Mouse (Mus musculus) G1E (cell line): Measurements from ENCODE around the gene Usp40. TPM values are rescaled to one million over a fixed set of nuclear protein-coding genes. Genes with fewer than 3 reads are reported as not detected.
A peak's percentile ranks its signal among the peaks of the same experiment; 100 is the strongest.

Experiments used
- ATAC-seq: 2 replicates; pipeline ENCODE4 v1.8.0; 2016; ENCODE audit warnings: mild to moderate bottlenecking; ENCODE audit not compliant: insufficient number of reproducible peaks, poor library complexity, low FRiP score, severe bottlenecking; ENCODE audit errors: extremely low read depth
- DNase-seq: peaks from one replicate; pipeline ENCODE4 v3.0.0; 2012; ENCODE audit warnings: low spot score
- H3K27me3 ChIP-seq: 2 replicates; pipeline ENCODE4 v1.6.1; 2012; ENCODE audit warnings: mild to moderate bottlenecking, low read length, inconsistent platforms; ENCODE audit not compliant: insufficient read depth
- H3K36me3 ChIP-seq: replicated peaks from 2 replicates; pipeline ENCODE3; 2012; ENCODE audit warnings: mild to moderate bottlenecking, inconsistent platforms
- H3K4me1 ChIP-seq: 2 replicates; pipeline ENCODE4 v1.6.1; 2012; ENCODE audit warnings: low read depth, low read length, inconsistent platforms, mixed read lengths; ENCODE audit not compliant: insufficient read depth
- H3K4me3 ChIP-seq: 2 replicates; pipeline ENCODE4 v1.5.1; 2012; ENCODE audit warnings: low read depth, mild to moderate bottlenecking, inconsistent platforms, low read length, moderate library complexity, mixed read lengths
- H3K9me3 ChIP-seq: replicated peaks from 2 replicates; pipeline ENCODE4 v1.6.1; 2012; ENCODE audit warnings: inconsistent platforms
- CTCF ChIP-seq: IDR thresholded peaks from 2 replicates; pipeline ENCODE4 v1.5.1; 2012; ENCODE audit warnings: low read depth, low read length, inconsistent platforms, mixed read lengths
- GATA1 ChIP-seq: IDR thresholded peaks from 2 replicates; pipeline ENCODE4 v1.6.1; 2012; ENCODE audit warnings: borderline replicate concordance, low read length, inconsistent platforms, mixed read lengths
- GATA2 ChIP-seq: IDR thresholded peaks from 2 replicates; pipeline ENCODE4 v1.6.1; 2012; ENCODE audit warnings: low read depth, low read length, inconsistent platforms, borderline replicate concordance
- POLR2AphosphoS5 ChIP-seq: IDR thresholded peaks from 2 replicates; pipeline ENCODE4 v1.6.1; 2012; ENCODE audit warnings: low read depth, low read length, inconsistent platforms; ENCODE audit not compliant: insufficient replicate concordance
- TAL1 ChIP-seq: conservative IDR thresholded peaks from 2 replicates; pipeline ENCODE4 v1.6.1; 2012; ENCODE audit warnings: low read depth, low read length, inconsistent platforms, mixed read lengths
- polyA plus RNA-seq: library from polyadenylated mRNA; stranded (reverse); fragments of >175 nt; gene quantifications from 2 replicates; pipeline ENCODE4 v1.2.3, GENCODE M21; 2012
- total RNA-seq, 2 experiments: library from RNA; stranded (forward) in 1 of 2; stranded (reverse) in 1 of 2; fragments of 200-1000 nt in 1 of 2; fragments of >200 nt in 1 of 2; fragmentation: Nextera tagmentation in 1 of 2; gene quantifications; 2 replicates each; pipeline ENCODE4 v1.2.3; 2014 to 2017

The Usp40 gene
- total and polyA plus RNA-seq, 3 experiments, result 4.2 to 109 (median 43.7) TPM

GRCm38 (mm10) chr1:87982291-87982690 lies 26.1 kb downstream of the Usp40 start:
- DNase-seq, result no peak
- TF ChIP-seq GATA2, result no peak
- TF ChIP-seq GATA1, result no peak
- no peak for TF ChIP-seq TAL1
- TF ChIP-seq CTCF, result no peak
- no peak for TF ChIP-seq POLR2AphosphoS5

GRCm38 (mm10) chr1:87970381-87970780 lies 38.0 kb downstream of the Usp40 start:
- DNase-seq, result no peak
- Histone ChIP-seq H3K4me3 (no peak overlapping the region), H3K27me3 (no peaks in the 10 kb centered on the region), H3K9me3 (no peaks in the 10 kb centered on the region), H3K4me1 (peaks cover 16% of the 10 kb centered on the region), H3K36me3 (peaks cover 69% of the 10 kb centered on the region)
- TF ChIP-seq GATA1 (no peak), CTCF (no peak), TAL1 (no peak), GATA2 (no peak), POLR2AphosphoS5 (no peak)
- peak; percentile 32; the same call in 1 of the 2 replicates for ATAC-seq

More at GRCm38 (mm10) chr1:87982291-87982690, 26.1 kb downstream of the Usp40 start:
- no peak overlapping the region for H3K4me3 ChIP-seq
- no peaks in the 10 kb centered on the region for H3K9me3 ChIP-seq
- H3K27me3 ChIP-seq, result no peaks in the 10 kb centered on the region
- no peaks in the 10 kb centered on the region for H3K4me1 ChIP-seq
- no peak for ATAC-seq
- H3K36me3 ChIP-seq, result peaks cover 80% of the 10 kb centered on the region

GRCm38 (mm10) chr1:87961459-87962167 lies 46.7 kb downstream of the Usp40 start:
- TF ChIP-seq GATA1 (no peak), GATA2 (peak; percentile 99), POLR2AphosphoS5 (no peak; the same call in 1 of the 2 replicates), TAL1 (peak; percentile 100)
- H3K27me3 ChIP-seq, result no peaks in the 10 kb centered on the region
- H3K4me3 ChIP-seq, result peak overlapping the region; percentile 59; the same call in 1 of the 2 replicates
- H3K4me1 ChIP-seq, result peaks cover 59% of the 10 kb centered on the region
- H3K36me3 ChIP-seq, result peaks cover 45% of the 10 kb centered on the region
- ATAC-seq, result peak; percentile 89
- no peaks in the 10 kb centered on the region for H3K9me3 ChIP-seq
- peak; percentile 89 for DNase-seq

- TF ChIP-seq TAL1 (no peak), CTCF (no peak), GATA2 (no peak), GATA1 (no peak), POLR2AphosphoS5 (no peak)
- Histone ChIP-seq H3K9me3 (no peaks in the 10 kb centered on the region), H3K4me1 (peaks cover 59% of the 10 kb centered on the region), H3K4me3 (peak overlapping the region; percentile 69; the same call in 1 of the 2 replicates), H3K36me3 (peaks cover 46% of the 10 kb centered on the region), H3K27me3 (no peaks in the 10 kb centered on the region)
- DNase-seq, result peak; percentile 30
- no peak for ATAC-seq
Measured at GRCm38 (mm10) chr1:87960752-87961151, 47.6 kb downstream of the Usp40 start.

- peak overlapping the region; percentile 69 for H3K4me3 ChIP-seq
- peak; percentile 66 for ATAC-seq
- peak; percentile 84 for DNase-seq
Measured at GRCm38 (mm10) chr1:87959998-87960431, 48.3 kb downstream of the Usp40 start.

GRCm38 (mm10) chr1:87959532-87959931 lies 48.8 kb downstream of the Usp40 start:
- DNase-seq (no peak), ATAC-seq (no peak)
- H3K36me3 ChIP-seq, result peaks cover 50% of the 10 kb centered on the region
- H3K4me1 ChIP-seq, result peaks cover 65% of the 10 kb centered on the region
- H3K9me3 ChIP-seq, result no peaks in the 10 kb centered on the region
- no peaks in the 10 kb centered on the region for H3K27me3 ChIP-seq
- TF ChIP-seq GATA2 (no peak), POLR2AphosphoS5 (no peak), CTCF (no peak), GATA1 (no peak), TAL1 (no peak)
- H3K4me3 ChIP-seq, result no peak overlapping the region

More at GRCm38 (mm10) chr1:87959998-87960431, 48.3 kb downstream of the Usp40 start:
- no peaks in the 10 kb centered on the region for H3K9me3 ChIP-seq
- H3K27me3 ChIP-seq, result no peaks in the 10 kb centered on the region
- H3K4me1 ChIP-seq, result peaks cover 64% of the 10 kb centered on the region
- peaks cover 49% of the 10 kb centered on the region for H3K36me3 ChIP-seq
- TF ChIP-seq POLR2AphosphoS5 (peak; percentile 76; the same call in 1 of the 2 replicates), CTCF (no peak), TAL1 (no peak)
